Mouse (Mus musculus) lung, postnatal 0 days (tissue): ENCODE results near the gene Tapbpl. TPM values are rescaled to one million over a fixed set of nuclear protein-coding genes. Genes with fewer than 3 reads are reported as not detected.

Experiments used
- ATAC-seq: fragments of 200-750 bp; cut with Nextera tagmentation; 2 replicates; pipeline ENCODE4 v1.8.0; 2017; ENCODE audit warnings: moderate library complexity
- DNase-seq: peaks from one replicate; pipeline ENCODE4 v3.0.0-alpha.2; 2016; ENCODE audit warnings: low spot score
- H3K27ac ChIP-seq: fragments of 300-500 bp; sonication (generic); 2 replicates; pipeline ENCODE4 v1.5.1; 2014; ENCODE audit warnings: antibody characterized with exemption, mild to moderate bottlenecking, low read length, mixed read lengths
- H3K27me3 ChIP-seq: fragments of 300-500 bp; sonication (generic); replicated peaks from 2 replicates; pipeline ENCODE4 v1.6.1; 2014; ENCODE audit warnings: low read length, mixed read lengths; ENCODE audit not compliant: insufficient read depth
- H3K36me3 ChIP-seq: fragments of 300-500 bp; sonication (generic); 2 replicates; pipeline ENCODE4 v1.6.1; 2014; ENCODE audit warnings: low read length, mixed read lengths; ENCODE audit not compliant: insufficient read depth
- H3K4me1 ChIP-seq: fragments of 300-500 bp; sonication (generic); 2 replicates; pipeline ENCODE4 v1.6.1; 2014; ENCODE audit warnings: antibody characterized with exemption, low read depth, low read length, mixed read lengths; ENCODE audit not compliant: insufficient read depth
- H3K4me2 ChIP-seq: fragments of 300-500 bp; sonication (generic); replicated peaks from 2 replicates; pipeline ENCODE4 v1.6.1; 2014; ENCODE audit warnings: low read depth, mild to moderate bottlenecking, low read length, moderate library complexity, mixed read lengths
- H3K4me3 ChIP-seq: fragments of 300-500 bp; sonication (generic); 2 replicates; pipeline ENCODE4 v1.5.1; 2014; ENCODE audit warnings: low read depth, low read length
- H3K9ac ChIP-seq: fragments of 300-500 bp; sonication (generic); replicated peaks from 2 replicates; pipeline ENCODE4 v1.6.1; 2014; ENCODE audit warnings: low read depth, mild to moderate bottlenecking
- H3K9me3 ChIP-seq: fragments of 300-500 bp; sonication (generic); 2 replicates; pipeline ENCODE4 v1.6.1; 2016; ENCODE audit warnings: low read length, mixed read lengths
- CTCF ChIP-seq: IDR thresholded peaks from 2 replicates; pipeline ENCODE4 v1.5.1; 2016; ENCODE audit warnings: antibody characterized with exemption, mild to moderate bottlenecking
- EP300 ChIP-seq: IDR thresholded peaks from 2 replicates; pipeline ENCODE4 v1.6.1; 2016; ENCODE audit warnings: antibody characterized with exemption, mild to moderate bottlenecking, control low read depth
- WGBS: fragments of 180-500 bp; shearing (Covaris S2); extraction: QIAGEN DNeasy Blood & Tissue Kit; methylation state at CpG from one replicate; pipeline ENCODE4 v1.1.7; 2014; 5-methylcytosine and 5-hydroxymethylcytosine counted together
- polyA plus RNA-seq: library from polyadenylated mRNA; unstranded; fragments of >200 nt; fragmentation: Nextera tagmentation; extraction: Ambion mirVana; gene quantifications from 2 replicates; pipeline ENCODE4 v1.2.1, GENCODE M21; 2015

Tapbpl gene
- polyA plus RNA-seq, 1 experiment from 2014 or later: 14.2 TPM

DNA sequence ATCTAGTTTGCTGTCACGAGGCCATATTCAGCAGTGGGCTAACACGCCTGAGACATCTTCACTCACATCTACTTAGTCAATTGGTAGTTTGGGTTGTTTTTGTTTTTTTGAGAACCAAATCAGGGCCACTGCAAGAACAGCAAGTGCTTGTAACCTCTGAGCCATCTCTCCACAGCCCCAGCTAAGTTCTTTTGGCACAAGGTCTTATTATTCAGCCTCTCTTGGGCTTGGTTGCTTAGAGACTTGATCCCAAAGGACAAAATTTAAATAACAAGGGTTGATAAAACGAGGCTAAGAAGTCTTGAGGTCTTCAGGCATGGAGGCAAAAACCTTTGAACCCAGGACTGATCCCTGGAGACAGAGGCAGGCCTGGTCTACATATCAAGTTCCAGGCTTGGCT, 35.4 kb downstream of the Tapbpl start:
- ATAC-seq (no peak), DNase-seq (no peak)
- Histone ChIP-seq H3K4me3 (no peak overlapping the region), H3K4me1 (peaks cover 6% of the 10 kb centered on the region; the same call in 1 of the 2 replicates), H3K9me3 (no peaks in the 10 kb centered on the region), H3K9ac (no peak overlapping the region), H3K36me3 (no peaks in the 10 kb centered on the region), H3K27ac (no peak overlapping the region), H3K4me2 (no peak overlapping the region), H3K27me3 (no peaks in the 10 kb centered on the region)
- WGBS: 67% methylated on average over 3 of the region's 3 CpGs
- TF ChIP-seq EP300: no peak
- no peak for TF ChIP-seq CTCF

DNA sequence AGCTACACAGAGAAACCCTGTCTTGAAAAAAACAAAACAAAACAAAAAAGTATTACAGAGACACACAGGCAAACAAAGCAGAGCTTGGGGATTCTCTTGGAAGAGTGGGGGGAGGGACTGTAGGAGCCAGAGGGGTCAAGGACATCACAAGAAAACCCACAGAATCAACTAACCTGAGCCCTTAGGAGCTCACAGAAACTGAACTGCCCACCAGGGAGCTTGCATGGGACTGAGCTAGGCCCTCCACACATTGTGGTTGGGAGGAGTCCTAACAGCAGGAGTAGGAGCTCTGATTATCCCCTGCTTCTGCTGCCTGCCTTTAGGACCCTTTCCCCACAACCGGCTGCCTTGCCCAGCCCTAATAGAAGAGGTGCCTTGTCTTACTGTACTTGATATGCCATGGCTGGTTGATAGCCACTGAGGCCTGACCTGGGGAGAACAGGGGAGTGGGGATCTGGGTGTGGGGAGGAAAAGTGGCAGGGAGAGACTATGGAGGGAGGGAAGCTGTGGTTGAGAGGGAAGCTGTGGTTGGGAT, 36.1 kb downstream of the Tapbpl start:
- WGBS: 50% methylated on average over 1 of the region's 1 CpGs
- Histone ChIP-seq H3K36me3 (no peaks in the 10 kb centered on the region), H3K4me1 (peaks cover 6% of the 10 kb centered on the region; the same call in 1 of the 2 replicates), H3K4me3 (no peak overlapping the region), H3K27ac (no peak overlapping the region), H3K9me3 (no peaks in the 10 kb centered on the region), H3K4me2 (no peak overlapping the region), H3K27me3 (no peaks in the 10 kb centered on the region), H3K9ac (no peak overlapping the region)
- ATAC-seq (no peak), DNase-seq (no peak)
- TF ChIP-seq EP300 (no peak), CTCF (no peak)

DNA sequence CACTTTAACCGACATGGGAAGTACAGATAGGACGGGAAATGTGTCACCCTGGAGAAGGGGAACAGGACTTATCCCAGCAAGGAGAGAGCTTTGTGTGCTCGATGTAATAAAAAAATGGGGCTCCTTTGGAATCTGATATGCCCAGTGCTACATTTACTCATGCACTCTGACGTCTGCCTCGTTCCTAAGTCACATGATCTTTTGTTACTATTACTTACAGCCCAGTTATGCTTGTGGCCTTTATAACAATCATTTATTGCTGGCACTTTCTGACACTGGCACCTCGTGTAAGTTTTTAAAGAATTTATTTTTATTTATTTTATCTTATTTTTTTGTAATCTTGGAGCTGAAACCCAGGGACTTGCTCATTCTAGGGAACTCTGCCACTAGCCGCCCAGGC, 38.3 kb downstream of the Tapbpl start:
- Histone ChIP-seq H3K36me3 (no peaks in the 10 kb centered on the region), H3K27ac (no peak overlapping the region), H3K4me1 (peaks cover 6% of the 10 kb centered on the region; the same call in 1 of the 2 replicates), H3K4me2 (no peak overlapping the region), H3K9me3 (no peaks in the 10 kb centered on the region), H3K27me3 (no peaks in the 10 kb centered on the region), H3K4me3 (no peak overlapping the region), H3K9ac (no peak overlapping the region)
- 40% methylated on average over 6 of the region's 7 CpGs for whole genome bisulfite sequencing
- DNase-seq (no peak), ATAC-seq (no peak)
- TF ChIP-seq EP300 (no peak), CTCF (no peak)

DNA sequence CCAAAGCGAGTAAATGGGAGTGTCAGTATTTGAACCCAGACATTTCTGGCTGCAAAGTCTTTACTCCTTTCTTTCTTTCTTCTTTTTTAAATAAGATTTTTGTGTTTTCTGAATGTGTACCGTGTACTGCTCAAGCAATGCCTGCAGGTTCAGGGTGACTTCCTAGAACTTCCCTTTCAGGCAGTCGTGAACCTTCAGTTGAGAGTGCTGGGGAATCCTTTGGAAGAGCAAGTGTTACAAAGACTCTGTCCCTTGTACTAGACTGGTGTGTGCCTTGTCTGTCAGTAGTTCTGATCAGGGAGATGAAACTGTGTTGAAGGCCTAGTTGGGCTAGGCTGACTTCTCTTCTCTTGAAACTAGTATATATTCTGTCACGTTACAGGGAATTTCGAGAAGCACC, 38.8 kb downstream of the Tapbpl start:
- no peak for TF ChIP-seq EP300
- TF ChIP-seq CTCF: no peak
- no peak for DNase-seq

DNA sequence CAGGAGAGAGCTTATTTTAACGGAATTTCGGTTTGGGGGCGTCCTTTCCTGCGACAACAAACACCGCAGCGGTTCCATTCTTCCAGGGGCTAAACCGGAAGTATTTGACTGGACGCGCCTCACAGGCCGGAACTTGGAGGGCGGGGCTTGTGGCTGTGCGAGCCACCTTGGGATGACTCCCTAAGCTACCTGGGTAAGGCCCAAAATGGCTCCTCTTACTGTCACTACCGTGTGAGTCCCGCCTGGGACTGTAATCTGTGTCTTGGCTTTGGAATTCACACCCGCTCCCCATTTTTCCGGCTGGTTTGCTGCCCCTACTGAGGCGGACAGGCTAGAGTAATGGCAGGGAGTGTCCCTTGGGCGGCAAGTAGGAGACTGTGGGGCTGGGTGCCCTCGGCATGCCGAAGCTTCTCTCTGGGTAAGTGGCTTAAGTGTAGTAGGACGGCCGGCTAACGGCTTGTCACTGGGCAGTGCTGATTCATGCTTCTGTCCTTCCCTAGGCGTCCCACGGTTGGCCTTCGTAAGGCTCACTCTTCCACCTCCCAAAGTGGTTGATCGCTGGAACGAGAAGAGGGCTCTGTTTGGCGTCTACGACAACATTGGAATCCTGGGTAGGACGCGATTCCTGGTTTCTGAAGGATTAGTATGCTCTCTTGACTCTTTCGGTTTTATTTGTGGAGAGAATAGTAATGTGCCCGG, 39.5 kb downstream of the Tapbpl start:
- peak; percentile 95 for ATAC-seq
- Histone ChIP-seq H3K36me3 (no peaks in the 10 kb centered on the region), H3K9ac (peak overlapping the region; percentile 64), H3K4me1 (peaks cover 6% of the 10 kb centered on the region; the same call in 1 of the 2 replicates), H3K27ac (peak overlapping the region; percentile 98), H3K4me2 (peak overlapping the region; percentile 74), H3K9me3 (no peaks in the 10 kb centered on the region), H3K4me3 (peak overlapping the region; percentile 84), H3K27me3 (no peaks in the 10 kb centered on the region)
- WGBS: under 1% methylated on average over 34 of the region's 34 CpGs
- TF ChIP-seq CTCF (no peak), EP300 (no peak)
- DNase-seq: peak; percentile 97

More for the DNA sequence above, 38.8 kb downstream of the Tapbpl start:
- peak overlapping the region; percentile 74 for H3K4me2 ChIP-seq
- peak overlapping the region; percentile 64 for H3K9ac ChIP-seq
- H3K27me3 ChIP-seq: no peaks in the 10 kb centered on the region
- H3K36me3 ChIP-seq: no peaks in the 10 kb centered on the region
- ATAC-seq: no peak
- H3K9me3 ChIP-seq: no peaks in the 10 kb centered on the region
- WGBS: 23% methylated on average over 5 of the region's 5 CpGs
- peaks cover 6% of the 10 kb centered on the region; the same call in 1 of the 2 replicates for H3K4me1 ChIP-seq
- H3K27ac ChIP-seq: peak overlapping the region; percentile 98
- H3K4me3 ChIP-seq: peak overlapping the region; percentile 84

DNA sequence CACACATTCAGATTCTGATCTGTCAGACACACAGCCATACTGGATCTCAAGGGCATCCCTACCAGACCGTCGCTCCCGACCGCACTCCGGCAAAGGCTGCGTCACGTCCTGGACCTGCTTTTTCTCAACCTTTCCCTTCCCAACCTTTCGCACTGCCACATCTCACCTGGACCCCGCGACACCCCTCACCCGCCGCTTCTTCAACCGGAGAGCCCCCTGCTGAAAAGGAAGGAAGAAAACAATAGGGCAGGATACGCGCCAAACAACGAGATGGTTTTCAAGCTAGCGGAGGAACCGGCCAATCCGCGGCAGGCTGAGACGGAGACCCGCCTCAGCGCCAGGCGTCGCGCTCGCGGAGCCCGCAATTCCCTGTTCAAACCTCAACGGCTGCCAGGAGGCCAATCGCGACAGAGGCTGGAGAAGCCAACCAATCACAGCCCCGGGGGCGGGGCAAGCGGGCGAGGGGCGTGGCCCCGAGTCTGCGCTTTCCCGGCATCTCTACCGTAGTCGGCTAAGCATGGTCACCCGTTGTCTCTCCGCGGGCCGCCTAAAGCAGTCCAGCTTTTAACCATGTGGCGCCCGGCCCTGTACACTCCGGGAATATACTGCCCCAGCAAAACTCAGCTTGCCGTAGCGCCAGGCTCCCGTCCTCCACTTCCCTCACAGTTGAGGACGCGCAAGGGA, 40.2 kb downstream of the Tapbpl start, which contains the start of the genes Ncapd2 and Mrpl51:
Gene Ncapd2 (minus strand): TSS at position 370 of the 684 bp plus-strand sequence.
Gene Mrpl51 (plus strand): TSS at position 470 of the 684 bp plus-strand sequence.
- WGBS: 2% methylated on average over 54 of the region's 54 CpGs

More for the DNA sequence above, 40.2 kb downstream of the Tapbpl start, which contains the start of the genes Ncapd2 and Mrpl51:
- H3K4me2 ChIP-seq: peak within 1 kb of the TSS; percentile 74
- peak within 1 kb of the TSS; percentile 98 for H3K27ac ChIP-seq
- no peaks in the 10 kb centered on the region for H3K36me3 ChIP-seq
- peak within 1 kb of the TSS; percentile 84 for H3K4me3 ChIP-seq
- DNase-seq: peak; percentile 98
- H3K9me3 ChIP-seq: no peaks in the 10 kb centered on the region
- no peak for TF ChIP-seq EP300
- no peak; the same call in 1 of the 2 replicates for TF ChIP-seq CTCF
- H3K4me1 ChIP-seq: peaks cover 6% of the 10 kb centered on the region; the same call in 1 of the 2 replicates
- H3K9ac ChIP-seq: peak within 1 kb of the TSS; percentile 64
- no peaks in the 10 kb centered on the region for H3K27me3 ChIP-seq
- ATAC-seq: peak; percentile 97
